ENCODE assay signal across 9 mouse cellular contexts in the genomic region with DNA sequence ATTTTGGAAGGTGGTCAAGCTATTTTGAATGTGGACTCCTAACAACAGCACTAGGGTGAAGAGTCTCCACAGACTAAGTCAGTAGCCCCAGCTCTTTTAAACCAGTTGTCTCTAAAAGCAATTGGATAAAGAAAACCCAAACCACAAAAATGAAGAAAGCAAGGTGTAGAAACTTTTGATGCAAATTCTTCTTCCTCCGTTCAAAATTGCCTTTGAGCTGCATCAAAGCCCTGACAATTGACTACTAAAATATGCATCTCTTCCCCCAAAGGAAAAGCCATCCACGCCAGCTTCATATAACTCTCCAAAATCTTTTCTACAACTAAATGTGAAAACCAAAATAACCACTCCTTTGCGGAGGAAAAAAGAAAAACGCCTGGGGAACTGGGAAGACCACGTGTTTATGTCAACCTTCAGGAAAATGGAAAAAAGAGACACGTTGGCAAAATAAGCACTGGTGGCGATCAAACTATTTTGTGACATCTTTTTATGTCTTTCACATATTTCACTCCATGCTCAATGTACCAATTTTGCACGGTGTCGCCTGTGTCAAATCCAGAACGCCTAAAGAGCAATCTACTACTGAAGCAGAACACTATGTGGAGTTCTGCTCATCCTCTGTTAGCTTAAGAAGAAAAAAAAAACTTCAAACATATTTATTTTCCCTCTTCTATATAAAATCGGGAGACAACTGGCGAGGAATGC. TPM values are rescaled to one million over a fixed set of nuclear protein-coding genes. Genes with fewer than 3 reads are reported as not detected.
DNase-seq lines count a peak whose midpoint lies in the region; ATAC-seq and TF ChIP-seq lines count a peak whose summit lies in the region.
"Had no signal": no experiment of that assay in that cellular context is flagged by ENCODE, and none has a peak within 500 bp of the region (broad histone marks: within the 10 kb centered on the region; RNA-seq: fewer than 3 reads in every experiment).

No protein-coding gene starts in this region.

- TF ChIP-seq CTCF in kidney, adult 2 months (conservative IDR thresholded peaks at IDR 0.05; ENCODE audit: insufficient read depth, insufficient read length, low read depth, low read length) = no peak

- peaks cover 5% of the 10 kb centered on the region for H3K4me1 ChIP-seq in kidney, adult 2 months (ENCODE audit: control insufficient read depth, insufficient read depth, low read length)
- peaks cover 23% of the 10 kb centered on the region for H3K4me1 ChIP-seq in heart, embryonic 16.5 days (ENCODE audit: control insufficient read depth, insufficient read depth, low read length)
- no peaks in the 10 kb centered on the region; the same call in 1 of the 2 replicates for H3K4me1 ChIP-seq in midbrain, embryonic 11.5 days (ENCODE audit: control insufficient read depth, insufficient read depth, low read length)

- H3K27me3 ChIP-seq in kidney, adult 2 months (replicated peaks; ENCODE audit: control insufficient read depth, insufficient read depth, low read length) = no peaks in the 10 kb centered on the region
- no peaks in the 10 kb centered on the region for H3K27me3 ChIP-seq in heart, embryonic 16.5 days (ENCODE audit: control insufficient read depth, insufficient read depth, low read length)
- peaks cover 2% of the 10 kb centered on the region; the same call in 1 of the 2 replicates for H3K27me3 ChIP-seq in midbrain, embryonic 11.5 days (ENCODE audit: control insufficient read depth, insufficient read depth, low read length)

- H3K27ac ChIP-seq in kidney, adult 2 months (ENCODE audit: insufficient read depth, low read depth, low read length) = peak overlapping the region; percentile 55; the same call in 1 of the 2 replicates
- peak overlapping the region; percentile 82 for H3K27ac ChIP-seq in heart, embryonic 16.5 days (ENCODE audit: low read length)
- no peak overlapping the region for H3K27ac ChIP-seq in midbrain, embryonic 11.5 days (ENCODE audit: low read depth, low read length)

- H3K4me3 ChIP-seq in kidney, adult 2 months (ENCODE audit: insufficient read depth, low read depth, low read length) = no peak overlapping the region
- peak overlapping the region; percentile 81 for H3K4me3 ChIP-seq in heart, embryonic 16.5 days (ENCODE audit: low read length)
- H3K4me3 ChIP-seq in midbrain, embryonic 11.5 days (ENCODE audit: low read depth, low read length) = peak overlapping the region; percentile 74

- no peaks in the 10 kb centered on the region for H3K36me3 ChIP-seq in kidney, adult 2 months (ENCODE audit: control insufficient read depth, insufficient read depth, low read length)
- no peaks in the 10 kb centered on the region for H3K36me3 ChIP-seq in heart, embryonic 16.5 days (ENCODE audit: control insufficient read depth, insufficient read depth)
- H3K36me3 ChIP-seq in midbrain, embryonic 11.5 days (ENCODE audit: control insufficient read depth, insufficient read depth, low read length) = no peaks in the 10 kb centered on the region

- TF ChIP-seq POLR2A in kidney, adult 2 months (IDR thresholded peaks at IDR 0.05; ENCODE audit: low read depth, low read length) = no peak

- H3K4me2 ChIP-seq in heart, embryonic 16.5 days (ENCODE audit: low read depth, low read length) = peak overlapping the region; percentile 85
- peak overlapping the region; percentile 77 for H3K4me2 ChIP-seq in midbrain, embryonic 11.5 days

- WGBS in kidney, adult 2 months = 26% methylated on average over 12 of the region's 12 CpGs
- WGBS in heart, embryonic 16.5 days = 14% methylated on average over 12 of the region's 12 CpGs
- 13% methylated on average over 12 of the region's 12 CpGs for WGBS in midbrain, embryonic 11.5 days

- DNase-seq in kidney, adult 2 months = no peak
- no peak for DNase-seq in kidney, adult 11 months
- peak; percentile 95 for DNase-seq in midbrain, embryonic 11.5 days (ENCODE audit: low spot score, missing footprints)
- no peak for DNase-seq in kidney, postnatal 36 days
- DNase-seq in right cerebral cortex, postnatal 14 days = no peak

- peak; percentile 12 for ATAC-seq in activated CD4-positive, CD25-positive, alpha-beta regulatory T cell, adult 4 months
- no peak for ATAC-seq in heart, embryonic 16.5 days (replicated peaks; ENCODE audit: extremely low read depth, insufficient read depth, low FRiP score)
- no peak for ATAC-seq in midbrain, embryonic 11.5 days (ENCODE audit: low FRiP score)
- no peak for ATAC-seq in granulocyte monocyte progenitor cell, adult 5-6 weeks (replicated peaks; ENCODE audit: poor library complexity, severe bottlenecking)

- no peaks in the 10 kb centered on the region for H3K9me3 ChIP-seq in heart, embryonic 16.5 days (replicated peaks; ENCODE audit: control insufficient read depth, low read length)
- H3K9me3 ChIP-seq in midbrain, embryonic 11.5 days (ENCODE audit: control insufficient read depth, low read length) = no peaks in the 10 kb centered on the region

- peak overlapping the region; percentile 89 for H3K9ac ChIP-seq in heart, embryonic 16.5 days (ENCODE audit: low read length)
- H3K9ac ChIP-seq in midbrain, embryonic 11.5 days (ENCODE audit: low read length) = peak overlapping the region; percentile 91

RNA-seq across cellular contexts. Expression of gene Parp8, which starts 1.8 kb away (rescaled TPM):
- polyA plus RNA-seq in kidney, adult 2 months (2012; rRNA removed) = 10.1 and 11.9 TPM in 2 replicates
- polyA plus RNA-seq in activated CD4-positive, CD25-positive, alpha-beta regulatory T cell, adult 4 months (2017; shearing (Covaris generic)) = 10 to 100 TPM; 15.7 to 17.7 TPM
- 12.9 and 14.5 TPM in 2 replicates for polyA plus RNA-seq in heart, embryonic 16.5 days (2015; fragmentation: Nextera tagmentation; extraction: Ambion mirVana)
- 13.3 and 15.1 TPM in 2 replicates for polyA plus RNA-seq in midbrain, embryonic 11.5 days (2014; fragmentation: Nextera tagmentation; extraction: Ambion mirVana)
- 158 and 198 TPM in 2 replicates for total RNA-seq in granulocyte monocyte progenitor cell, adult 5-6 weeks (2014; fragmentation: Nextera tagmentation)
- 114 and 119 TPM in 2 replicates for total RNA-seq in granulocyte monocyte progenitor cell, adult 5-6 weeks (2017)
- total RNA-seq: MEL had no signal
